Mouse (Mus musculus): ENCODE results near the gene Snx15. TPM values are rescaled to one million over a fixed set of nuclear protein-coding genes. Genes with fewer than 3 reads are reported as not detected.
A peak's percentile ranks its signal among the peaks of the same experiment; 100 is the strongest.

Snx15 gene
- polyA plus RNA-seq, 1 experiment from 2014 or later: 33.7 TPM

DNA sequence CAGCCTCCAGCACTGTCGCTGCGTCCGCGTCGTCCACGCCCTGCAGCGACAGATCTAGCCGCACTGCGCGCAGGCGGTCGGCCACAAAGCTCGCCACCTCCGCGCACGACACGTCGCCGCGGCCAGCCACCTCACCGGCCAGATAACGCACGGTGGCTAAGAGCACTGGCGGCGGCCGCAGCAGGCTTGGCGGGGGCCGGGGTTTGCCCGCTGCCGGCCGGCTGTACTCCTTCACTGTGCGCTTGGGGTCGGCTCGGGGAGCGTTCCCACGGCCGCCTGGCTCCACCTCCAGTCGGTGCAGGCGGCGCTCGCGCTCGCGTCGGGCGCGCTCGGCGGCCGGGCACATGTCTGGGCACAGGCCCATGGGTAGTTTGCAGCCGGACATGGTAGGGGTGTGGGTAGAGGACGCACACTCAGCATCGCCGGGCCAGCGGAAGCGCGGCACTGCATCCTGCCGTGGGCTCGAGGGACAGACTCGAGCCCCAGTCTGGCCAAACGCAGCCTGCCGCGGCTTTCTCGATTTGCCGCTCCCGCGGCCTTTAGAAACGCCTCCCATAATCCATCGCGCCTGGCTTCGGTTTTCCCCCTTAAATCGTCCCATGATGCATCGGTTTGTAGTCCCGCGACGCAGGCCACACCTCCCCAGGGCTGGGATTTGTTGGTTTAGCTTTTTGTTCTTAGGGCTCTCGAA, 10.0 kb downstream of the Snx15 start, which contains the start of gene Sac3d1:
Gene Sac3d1, minus strand, starts transcription at position 665 of the 691 bp plus-strand sequence.
- Histone ChIP-seq H3K9me3 (no peaks in the 10 kb centered on the region), H3K4me1 (peaks cover 23% of the 10 kb centered on the region), H3K9ac (peak within 1 kb of the TSS; percentile 91), H3K4me3 (peak within 1 kb of the TSS; percentile 90), H3K27ac (peak within 1 kb of the TSS; percentile 95), H3K4me2 (replicated peaks) (peak within 1 kb of the TSS; percentile 90), H3K36me3 (peaks cover 41% of the 10 kb centered on the region), H3K27me3 (no peaks in the 10 kb centered on the region)
- under 1% methylated on average over 77 of the region's 77 CpGs for WGBS
- ATAC-seq (ENCODE audit: low FRiP score, low read depth): peak; percentile 88

DNA sequence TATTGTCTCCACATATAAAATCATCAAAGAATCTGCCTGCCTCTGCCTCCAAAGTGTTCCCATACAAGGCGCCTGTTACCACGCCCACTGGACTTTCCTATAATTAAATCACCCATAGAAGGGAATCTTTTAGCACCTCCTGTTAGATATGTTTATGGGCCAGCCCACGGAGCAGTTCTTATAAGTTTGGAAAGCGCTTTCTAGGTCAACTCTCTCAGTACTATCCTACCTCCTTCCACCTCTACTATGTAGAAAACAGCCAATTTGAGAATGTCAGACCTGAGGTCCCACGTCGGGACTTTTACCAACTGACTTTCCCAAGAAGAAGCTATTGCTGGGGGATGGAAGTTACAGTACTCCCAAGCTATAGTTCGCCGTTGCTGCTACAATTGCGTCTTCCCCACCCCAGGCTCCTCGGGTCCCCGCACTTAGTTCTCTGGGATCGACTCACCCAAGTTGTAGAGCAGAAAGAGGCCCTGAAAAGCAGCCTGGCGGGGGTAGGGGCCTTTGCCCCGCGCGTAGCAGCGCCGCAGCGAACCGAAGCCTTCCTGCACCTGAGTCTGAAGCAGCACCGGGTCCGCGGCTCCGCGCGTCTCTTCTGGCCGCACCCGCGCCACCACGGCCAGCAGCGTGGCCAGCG, 10.6 kb downstream of the Snx15 start:
- Histone ChIP-seq H3K36me3 (peaks cover 47% of the 10 kb centered on the region), H3K27me3 (no peaks in the 10 kb centered on the region), H3K4me2 (replicated peaks) (peak overlapping the region; percentile 90), H3K9ac (peak overlapping the region; percentile 91), H3K27ac (peak overlapping the region; percentile 95), H3K4me3 (peak overlapping the region; percentile 90), H3K4me1 (peaks cover 23% of the 10 kb centered on the region), H3K9me3 (no peaks in the 10 kb centered on the region)
- WGBS: 4% methylated on average over 32 of the region's 32 CpGs
- no peak; the same call in 1 of the 2 replicates for ATAC-seq (ENCODE audit: low FRiP score, low read depth)

DNA sequence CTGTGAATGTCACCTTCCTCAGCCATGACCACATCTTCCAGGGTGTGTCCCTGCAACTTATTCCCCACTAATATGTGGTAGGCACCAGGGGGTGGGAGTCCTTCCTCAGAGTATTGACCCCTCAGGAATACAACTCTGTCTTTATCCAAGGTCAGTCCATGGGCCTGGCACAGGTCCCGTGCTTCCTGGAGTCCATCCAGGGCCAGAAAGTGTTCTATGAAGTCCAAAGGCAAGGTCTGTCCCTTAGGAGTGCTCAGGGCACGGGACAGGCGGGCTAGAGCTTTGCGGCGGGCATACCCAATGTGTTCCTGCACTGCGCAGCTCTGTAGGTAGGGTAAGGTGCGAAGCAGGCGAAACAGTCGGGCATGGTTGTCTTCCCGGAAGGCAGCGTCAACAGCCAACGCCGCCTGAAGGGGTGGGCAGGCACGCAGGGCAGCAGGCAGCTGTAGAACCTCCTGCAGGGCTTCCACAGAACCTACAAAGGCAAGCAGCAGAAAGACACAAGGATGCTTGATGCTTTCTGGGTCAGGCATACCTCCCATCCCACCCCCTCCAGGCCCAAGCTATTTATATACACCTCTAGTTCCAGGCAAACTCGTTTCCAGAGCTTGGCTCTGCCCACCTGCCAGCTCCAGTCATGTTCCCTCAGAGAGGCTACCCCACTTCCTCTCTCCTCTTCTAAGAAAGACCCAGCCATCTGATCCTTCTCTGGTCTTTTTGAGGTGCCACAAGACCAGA, 11.8 kb downstream of the Snx15 start:
- WGBS: 91% methylated on average over 15 of the region's 15 CpGs
- no peak overlapping the region for H3K27ac ChIP-seq

DNA sequence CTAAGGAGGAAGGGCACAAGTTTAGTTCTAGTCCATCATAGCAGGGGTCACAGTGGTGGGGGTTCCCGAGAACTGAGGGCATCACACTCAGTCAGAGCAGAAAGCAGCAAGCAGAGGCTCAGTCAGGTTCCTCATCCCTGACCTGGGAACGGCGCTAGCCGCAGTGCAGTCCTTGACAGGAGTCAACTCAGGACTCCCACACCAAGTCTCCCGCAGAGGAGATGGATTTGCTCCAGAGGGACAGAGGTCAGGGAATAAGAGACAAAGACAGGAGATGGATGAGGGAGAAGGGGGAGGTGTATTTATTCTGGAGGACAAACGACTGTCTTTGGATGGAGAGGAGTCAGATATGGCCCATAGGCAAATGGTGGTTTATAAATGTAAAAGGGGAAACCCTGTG, 15.0 kb downstream of the Snx15 start:
- Histone ChIP-seq H3K9me3 (no peaks in the 10 kb centered on the region), H3K4me3 (no peak overlapping the region), H3K27ac (no peak overlapping the region), H3K27me3 (no peaks in the 10 kb centered on the region), H3K4me2 (replicated peaks) (no peak overlapping the region), H3K36me3 (peaks cover 38% of the 10 kb centered on the region), H3K9ac (no peak overlapping the region), H3K4me1 (peaks cover 14% of the 10 kb centered on the region)
- ATAC-seq (ENCODE audit: low FRiP score, low read depth): no peak
- WGBS: 63% methylated on average over 6 of the region's 6 CpGs

More for the DNA sequence above, 11.8 kb downstream of the Snx15 start:
- ATAC-seq (ENCODE audit: low FRiP score, low read depth): no peak
- no peaks in the 10 kb centered on the region for H3K9me3 ChIP-seq
- peaks cover 23% of the 10 kb centered on the region for H3K4me1 ChIP-seq
- H3K27me3 ChIP-seq: no peaks in the 10 kb centered on the region
- peaks cover 43% of the 10 kb centered on the region for H3K36me3 ChIP-seq
- peak overlapping the region; percentile 90 for H3K4me2 ChIP-seq (replicated peaks)
- H3K4me3 ChIP-seq: peak overlapping the region; percentile 90; the same call in 1 of the 2 replicates
- H3K9ac ChIP-seq: peak overlapping the region; percentile 91; the same call in 1 of the 2 replicates

DNA sequence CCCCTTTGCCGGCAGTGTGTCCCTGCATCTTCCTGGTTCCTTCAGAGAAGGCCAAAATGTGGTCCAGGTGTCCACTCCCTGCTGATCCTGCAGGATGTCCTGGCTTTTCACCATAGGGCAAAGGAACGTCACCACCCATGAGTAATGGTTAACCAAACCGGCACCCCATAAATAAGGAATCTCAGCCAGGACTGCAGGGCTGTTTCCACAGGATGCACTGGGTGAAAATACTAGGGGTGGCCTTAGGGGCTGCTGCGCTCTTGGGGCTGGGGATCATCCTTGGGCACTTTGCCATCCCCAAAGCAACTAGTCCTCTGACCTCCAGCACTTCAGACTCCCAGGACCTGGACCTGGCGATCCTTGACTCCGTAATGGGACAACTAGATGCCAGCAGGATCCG, 22.5 kb downstream of the Snx15 start, which contains the start of gene Naaladl1:
Gene Naaladl1, plus strand, starts transcription at position 197 of the 400 bp plus-strand sequence.
- H3K9me3 ChIP-seq: no peaks in the 10 kb centered on the region
- no peak within 1 kb of the TSS for H3K27ac ChIP-seq
- no peaks in the 10 kb centered on the region for H3K27me3 ChIP-seq
- no peaks in the 10 kb centered on the region for H3K4me1 ChIP-seq
- H3K4me3 ChIP-seq: no peak within 1 kb of the TSS
- no peaks in the 10 kb centered on the region for H3K36me3 ChIP-seq
- H3K4me2 ChIP-seq (replicated peaks): no peak within 1 kb of the TSS
- H3K9ac ChIP-seq: no peak within 1 kb of the TSS
- 77% methylated on average over 7 of the region's 7 CpGs for WGBS
- no peak for ATAC-seq (ENCODE audit: low FRiP score, low read depth)

DNA sequence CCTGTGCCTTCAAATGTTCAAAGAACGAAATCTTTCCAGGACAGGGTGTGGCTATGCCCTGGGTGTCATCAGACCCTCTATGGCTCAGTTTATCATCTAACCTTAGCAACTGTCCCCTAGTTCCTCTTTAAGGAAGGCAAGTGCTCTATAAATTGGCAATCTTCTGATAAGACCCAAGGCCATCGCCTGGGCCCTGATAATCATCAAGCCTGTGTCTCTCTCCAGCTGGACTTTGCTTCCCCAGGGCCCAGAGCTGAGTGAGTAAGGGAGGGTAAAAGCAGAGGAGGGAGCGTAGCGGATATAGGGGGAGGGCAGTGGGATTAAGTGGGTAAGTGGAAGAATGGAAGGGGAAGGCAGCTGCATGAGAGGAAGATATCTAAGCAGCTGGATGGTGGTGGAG, 23.6 kb downstream of the Snx15 start:
- H3K9ac ChIP-seq: no peak overlapping the region

DNA sequence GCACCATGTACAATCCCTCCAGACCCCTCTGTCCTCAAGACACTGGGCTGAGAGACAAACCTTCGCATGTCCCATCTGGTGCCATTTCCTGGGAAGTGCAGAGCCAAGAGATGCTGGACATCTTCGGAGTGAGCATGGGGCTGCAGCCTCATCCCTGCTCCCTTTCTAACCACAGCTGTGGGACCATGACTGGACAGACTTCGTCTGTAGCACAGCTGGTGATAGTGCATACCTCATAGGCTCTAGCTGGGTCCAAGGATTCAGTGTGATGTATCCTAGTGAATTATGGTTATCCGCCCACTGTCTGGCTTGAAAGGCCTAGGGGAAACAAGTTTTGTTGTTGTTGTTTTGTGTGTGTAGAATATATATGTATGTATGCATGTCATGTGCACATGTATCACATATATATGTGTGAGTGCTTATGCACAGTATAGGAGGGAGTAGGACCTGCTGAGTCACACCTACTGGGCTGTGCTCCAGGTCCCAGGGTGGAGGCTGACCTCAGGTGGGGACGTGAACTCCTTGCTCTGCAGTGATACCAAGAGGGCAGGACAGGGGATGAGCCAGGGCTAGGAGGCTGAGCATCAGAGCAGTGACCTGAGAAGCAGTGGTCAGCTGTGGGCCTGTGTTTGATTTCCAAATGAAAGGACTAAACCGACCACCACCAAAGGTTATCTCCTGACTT, 25.8 kb downstream of the Snx15 start:
- Histone ChIP-seq H3K27ac (no peak overlapping the region), H3K4me1 (no peaks in the 10 kb centered on the region), H3K9me3 (no peaks in the 10 kb centered on the region), H3K36me3 (peaks cover 13% of the 10 kb centered on the region), H3K9ac (no peak overlapping the region), H3K27me3 (no peaks in the 10 kb centered on the region), H3K4me3 (no peak overlapping the region), H3K4me2 (replicated peaks) (no peak overlapping the region)
- no peak for ATAC-seq (ENCODE audit: low FRiP score, low read depth)
- 80% methylated on average over 6 of the region's 6 CpGs for WGBS

More for the DNA sequence above, 23.6 kb downstream of the Snx15 start:
- peaks cover 5% of the 10 kb centered on the region; the same call in 1 of the 2 replicates for H3K36me3 ChIP-seq
- H3K9me3 ChIP-seq: no peaks in the 10 kb centered on the region
- 81% methylated on average over 4 of the region's 4 CpGs for WGBS
- H3K4me2 ChIP-seq (replicated peaks): no peak overlapping the region
- H3K27ac ChIP-seq: no peak overlapping the region
- no peak overlapping the region for H3K4me3 ChIP-seq
- no peaks in the 10 kb centered on the region for H3K4me1 ChIP-seq
- ATAC-seq (ENCODE audit: low FRiP score, low read depth): no peak
- H3K27me3 ChIP-seq: no peaks in the 10 kb centered on the region

DNA sequence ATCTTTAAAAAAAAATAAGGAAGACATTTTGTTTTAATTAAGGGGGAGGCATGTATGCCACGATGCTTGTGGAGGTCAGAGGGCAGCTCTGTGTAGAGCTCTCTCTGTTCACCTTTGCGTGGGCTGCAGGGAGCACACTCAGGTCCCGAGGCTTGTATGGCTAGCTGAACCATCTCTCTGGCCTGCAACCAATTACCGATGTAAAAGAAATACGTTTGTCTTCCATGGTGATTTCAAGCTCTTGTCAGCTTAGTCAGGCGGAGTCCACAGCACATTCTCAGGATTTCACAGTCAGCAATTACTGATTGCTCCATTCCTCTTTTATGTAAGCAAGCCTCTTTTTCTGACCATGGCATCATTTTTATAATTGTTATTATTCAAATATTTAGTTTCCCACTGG, 26.9 kb downstream of the Snx15 start:
- no peak for ATAC-seq (ENCODE audit: low FRiP score, low read depth)
- WGBS: 35% methylated on average over 6 of the region's 6 CpGs

DNA sequence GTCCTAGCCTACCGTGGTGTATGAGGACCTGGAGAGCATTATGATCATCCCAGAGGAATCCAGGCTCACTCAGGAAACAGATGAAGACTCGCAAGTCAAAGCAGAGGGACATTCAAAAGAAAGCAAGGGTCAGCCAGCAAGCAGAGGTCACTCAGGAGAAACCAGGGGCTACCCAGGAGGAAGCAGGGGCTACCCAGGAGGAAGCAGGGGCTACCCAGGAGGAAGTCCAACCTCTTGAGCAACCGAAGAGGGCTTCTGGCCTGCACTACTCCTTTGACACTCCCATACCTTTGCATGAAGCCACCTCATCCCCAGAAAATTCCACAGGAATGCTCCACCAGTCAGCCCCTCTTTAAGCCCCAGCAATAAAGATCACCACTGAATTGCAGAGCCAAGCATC, 30.3 kb downstream of the Snx15 start:
- no peak overlapping the region for H3K9ac ChIP-seq
- 90% methylated on average over 3 of the region's 3 CpGs for WGBS
- H3K4me2 ChIP-seq (replicated peaks): no peak overlapping the region
- H3K27me3 ChIP-seq: no peaks in the 10 kb centered on the region
- H3K4me1 ChIP-seq: no peaks in the 10 kb centered on the region
- peaks cover 39% of the 10 kb centered on the region for H3K36me3 ChIP-seq
- H3K27ac ChIP-seq: no peak overlapping the region
- no peak for ATAC-seq (ENCODE audit: low FRiP score, low read depth)
- no peaks in the 10 kb centered on the region for H3K9me3 ChIP-seq
- H3K4me3 ChIP-seq: no peak overlapping the region

More for the DNA sequence above, 26.9 kb downstream of the Snx15 start:
- Histone ChIP-seq H3K9me3 (no peaks in the 10 kb centered on the region), H3K27me3 (no peaks in the 10 kb centered on the region), H3K4me1 (no peaks in the 10 kb centered on the region), H3K27ac (no peak overlapping the region), H3K4me3 (no peak overlapping the region), H3K4me2 (replicated peaks) (no peak overlapping the region), H3K36me3 (peaks cover 13% of the 10 kb centered on the region), H3K9ac (no peak overlapping the region)

DNA sequence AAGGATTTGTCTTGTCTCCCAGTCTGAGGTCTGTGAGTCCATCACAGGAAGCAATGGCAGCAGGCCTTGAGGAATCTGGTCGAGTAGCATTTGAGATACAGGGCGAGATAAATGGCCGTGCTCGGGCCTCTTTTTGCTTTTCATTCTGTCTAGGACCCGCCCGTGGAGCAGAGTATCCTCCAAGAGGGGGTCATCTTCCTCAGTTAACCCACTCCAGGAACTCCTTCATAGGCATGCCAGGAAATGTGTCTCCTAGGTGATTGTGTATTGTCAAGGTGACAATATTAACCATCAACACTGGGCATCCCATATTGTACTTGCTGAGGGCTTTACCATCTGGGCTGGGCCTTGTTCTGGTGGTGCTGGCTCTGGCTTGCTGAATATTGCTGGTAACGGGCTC, 34.0 kb downstream of the Snx15 start, which contains the start of gene AC131692.1:
Gene AC131692.1, plus strand, starts transcription at position 301 of the 400 bp plus-strand sequence.
- H3K27me3 ChIP-seq: no peaks in the 10 kb centered on the region
- no peak within 1 kb of the TSS for H3K4me3 ChIP-seq
- peaks cover 71% of the 10 kb centered on the region for H3K36me3 ChIP-seq
- H3K4me2 ChIP-seq (replicated peaks): no peak within 1 kb of the TSS
- WGBS: 88% methylated on average over 7 of the region's 7 CpGs
- no peaks in the 10 kb centered on the region for H3K4me1 ChIP-seq
- 0 out of 2 replicates have a peak within 1 kb of the TSS, but pooled peaks have one; percentile 25 for H3K9ac ChIP-seq
- no peak for ATAC-seq (ENCODE audit: low FRiP score, low read depth)
- no peaks in the 10 kb centered on the region for H3K9me3 ChIP-seq
- H3K27ac ChIP-seq: no peak within 1 kb of the TSS

DNA sequence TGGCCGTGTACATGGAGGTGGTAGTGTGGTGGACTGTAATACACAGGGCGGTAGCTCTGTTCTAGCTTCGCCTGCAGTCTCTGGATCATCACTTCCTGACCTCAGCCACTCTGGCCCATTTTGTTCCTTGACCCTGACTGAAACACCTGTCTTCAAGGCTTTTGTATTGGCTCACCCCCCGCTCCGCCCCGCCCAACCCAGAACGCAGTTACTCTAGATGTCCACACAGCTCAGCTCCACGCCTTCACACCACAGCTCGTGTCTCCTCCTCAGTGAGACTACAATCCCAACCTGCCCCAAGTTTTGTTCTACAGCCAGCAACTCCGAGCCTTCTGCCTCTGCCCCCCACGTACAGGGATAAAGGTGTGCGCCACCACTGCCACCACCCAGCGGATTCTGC, 39.3 kb downstream of the Snx15 start:
- H3K9ac ChIP-seq: no peak overlapping the region
- H3K4me3 ChIP-seq: no peak overlapping the region
- peaks cover 17% of the 10 kb centered on the region for H3K4me1 ChIP-seq
- no peaks in the 10 kb centered on the region for H3K9me3 ChIP-seq
- H3K27ac ChIP-seq: no peak overlapping the region
- peaks cover 68% of the 10 kb centered on the region for H3K36me3 ChIP-seq
- no peak for ATAC-seq (ENCODE audit: low FRiP score, low read depth)
- no peak overlapping the region for H3K4me2 ChIP-seq (replicated peaks)
- H3K27me3 ChIP-seq: no peaks in the 10 kb centered on the region
- WGBS: 95% methylated on average over 13 of the region's 13 CpGs
